Mouse (Mus musculus) kidney, postnatal 4 days (tissue): ENCODE data around the gene Kat5.

Experiments used
- DNase-seq, 2 experiments: peaks; one replicate each; pipeline ENCODE4 v3.0.0; 2021; ENCODE audit warnings: mixed read lengths in 2 of 2

The Kat5 gene

GRCm38 (mm10) chr19:5570353-5571246 lies 39.4 kb downstream of the Kat5 start:
- no peak for DNase-seq

- DNase-seq: no peak
These were observed 40.5 kb downstream of the Kat5 start for GRCm38 (mm10) chr19:5569521-5569920.

- peak; percentile 88 to 92 for DNase-seq
These were observed 41.4 kb downstream of the Kat5 start for GRCm38 (mm10) chr19:5568470-5569140.

GRCm38 (mm10) chr19:5567534-5568469 lies 42.2 kb downstream of the Kat5 start, which contains the start of gene Ap5b1:
Gene Ap5b1, plus strand, starts transcription at chr19:5568025.
- DNase-seq: peak; percentile 92 to 94

- DNase-seq: no peak
These were observed 42.9 kb downstream of the Kat5 start for GRCm38 (mm10) chr19:5567180-5567533.

GRCm38 (mm10) chr19:5566316-5566715 lies 43.7 kb downstream of the Kat5 start:
- DNase-seq: peak; percentile 38 to 56

- DNase-seq: no peak
These were observed 47.3 kb downstream of the Kat5 start for GRCm38 (mm10) chr19:5562776-5563175.

DNA sequence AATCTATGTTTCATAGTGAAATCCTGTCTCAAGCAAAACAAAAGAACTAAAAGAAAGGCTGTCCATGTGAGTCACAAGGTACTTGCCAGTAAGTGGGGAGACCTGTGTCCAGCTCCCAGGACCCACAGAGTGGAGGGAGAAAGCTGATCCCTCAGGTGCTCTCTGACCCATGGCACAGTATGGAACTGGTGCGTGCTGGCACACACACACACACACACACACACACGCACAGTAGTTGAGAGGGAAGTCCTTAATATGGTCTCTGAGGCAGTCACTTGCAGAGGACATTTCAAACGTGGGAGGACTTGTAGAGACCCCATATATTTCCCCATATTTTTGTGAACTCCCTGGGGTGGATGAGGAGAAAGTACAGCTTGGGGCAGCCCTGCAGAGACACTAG lies 48.2 kb downstream of the Kat5 start:
- DNase-seq: peak; percentile 41 to 57

- DNase-seq: peak; percentile 58 to 75
These were observed 48.7 kb downstream of the Kat5 start for GRCm38 (mm10) chr19:5561252-5561790.

DNA sequence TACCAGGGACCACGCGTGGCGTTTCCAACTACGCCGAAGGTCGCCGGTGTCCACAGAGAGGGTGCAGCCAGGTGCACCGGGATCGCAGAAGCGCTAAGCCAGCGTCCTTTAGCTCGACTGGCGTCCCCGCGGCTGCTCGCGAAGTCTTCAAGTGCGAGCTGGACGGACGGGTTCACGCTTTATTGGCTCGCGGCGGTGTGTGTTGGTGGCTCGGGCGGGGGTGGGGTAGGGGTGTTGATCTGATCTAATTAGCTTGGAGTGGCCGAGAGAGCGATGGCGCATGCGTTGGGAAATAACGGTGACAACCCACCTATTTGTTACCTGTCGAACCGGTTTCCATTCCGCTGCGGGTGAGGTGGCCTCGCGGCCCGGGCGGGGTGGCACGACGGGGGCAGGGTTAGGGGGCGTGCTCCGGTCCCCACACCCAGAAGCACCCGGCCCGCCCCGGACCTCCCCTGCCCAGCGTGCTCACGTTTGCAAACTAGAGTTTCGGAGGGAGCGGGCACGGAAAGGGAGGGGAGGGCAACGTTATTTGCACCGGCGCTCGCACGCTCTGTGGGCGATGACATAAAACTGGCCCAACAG lies 49.5 kb downstream of the Kat5 start, which contains the start of gene Ovol1:
Gene Ovol1 (minus strand): TSS at position 190 of the 585 bp plus-strand sequence.
- DNase-seq: peak; percentile 78 to 87

DNA sequence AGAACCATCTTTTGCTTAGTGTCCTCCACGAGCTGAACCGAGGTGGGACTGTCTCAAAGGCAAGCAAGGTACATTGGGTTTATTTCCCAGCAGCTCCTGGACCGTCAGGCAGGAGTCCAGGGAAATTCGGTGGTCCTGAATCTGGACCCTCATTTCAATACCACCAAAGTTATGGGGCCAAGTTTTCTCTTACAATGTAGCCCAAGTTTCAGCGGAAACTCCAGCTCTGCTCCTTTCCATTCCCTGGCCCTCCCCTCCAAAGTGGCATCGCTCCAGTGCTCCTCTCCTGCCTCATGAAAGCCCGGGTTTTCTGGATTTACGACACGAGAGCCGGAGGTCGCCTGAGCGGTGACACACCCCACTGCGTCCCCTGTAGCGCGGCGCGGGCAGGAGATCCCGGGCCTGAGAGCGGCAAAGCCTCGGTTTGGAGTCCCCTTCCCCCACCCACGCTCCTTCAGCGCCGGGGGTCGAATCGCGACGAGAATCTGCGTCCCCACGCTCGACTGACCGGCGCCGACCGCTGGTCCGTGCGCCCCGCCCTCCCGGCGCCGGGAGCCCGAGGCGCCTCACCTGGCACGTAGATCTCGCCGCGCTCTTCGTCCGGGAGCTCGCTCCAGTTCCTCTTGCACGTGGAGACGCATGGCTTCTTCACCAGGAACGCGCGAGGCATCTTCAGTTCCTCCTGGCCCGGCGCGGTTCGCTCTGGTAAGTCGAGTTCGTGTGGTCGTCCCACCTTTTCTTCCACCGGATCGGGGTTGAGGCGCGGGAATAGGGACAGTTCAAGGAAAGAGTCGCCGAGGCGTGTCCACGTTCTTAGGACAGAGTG lies 50.2 kb downstream of the Kat5 start:
- DNase-seq: peak; percentile 74 to 84

DNA sequence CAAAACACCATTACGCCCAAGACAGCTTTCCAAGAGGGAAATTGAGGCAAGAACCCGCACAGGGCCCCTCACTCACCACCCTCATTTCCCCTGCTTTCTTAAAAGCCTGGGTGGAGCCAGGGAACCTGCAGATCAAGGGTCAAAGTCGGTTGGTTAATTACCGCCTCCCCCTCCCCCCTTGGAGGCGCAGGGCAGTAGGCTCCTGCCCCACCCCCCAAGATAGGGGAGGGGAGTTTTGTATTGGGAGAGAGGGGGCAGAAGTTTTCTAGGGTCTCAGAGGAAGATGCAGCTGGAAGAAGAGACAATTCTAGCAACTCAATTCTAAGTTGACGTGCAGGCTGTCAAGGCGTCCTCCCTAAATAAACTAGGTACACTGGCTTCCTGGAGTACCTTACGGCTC lies 50.8 kb downstream of the Kat5 start:
- peak; percentile 53 to 73 for DNase-seq

DNA sequence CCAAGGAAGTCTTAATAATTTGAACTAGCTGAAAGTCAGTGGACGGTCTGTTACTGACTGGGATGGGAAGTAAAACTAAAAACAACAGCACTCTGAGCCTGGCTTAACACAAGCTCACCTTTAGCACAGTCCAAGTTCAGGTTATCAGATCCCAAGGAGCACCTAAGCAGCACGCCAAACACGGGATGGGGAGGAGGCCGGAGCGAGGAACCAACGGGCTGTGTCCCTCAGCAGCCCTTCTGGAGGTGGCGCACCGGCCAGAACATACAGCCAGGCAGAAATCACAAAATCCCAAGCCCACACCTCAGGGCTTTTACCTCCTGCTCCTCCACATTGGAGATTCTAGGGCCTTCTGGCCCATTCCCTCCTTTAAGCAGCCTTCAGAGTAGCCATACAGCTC lies 51.3 kb downstream of the Kat5 start:
- DNase-seq: peak in 1 of 2 experiments; percentile 59

DNA sequence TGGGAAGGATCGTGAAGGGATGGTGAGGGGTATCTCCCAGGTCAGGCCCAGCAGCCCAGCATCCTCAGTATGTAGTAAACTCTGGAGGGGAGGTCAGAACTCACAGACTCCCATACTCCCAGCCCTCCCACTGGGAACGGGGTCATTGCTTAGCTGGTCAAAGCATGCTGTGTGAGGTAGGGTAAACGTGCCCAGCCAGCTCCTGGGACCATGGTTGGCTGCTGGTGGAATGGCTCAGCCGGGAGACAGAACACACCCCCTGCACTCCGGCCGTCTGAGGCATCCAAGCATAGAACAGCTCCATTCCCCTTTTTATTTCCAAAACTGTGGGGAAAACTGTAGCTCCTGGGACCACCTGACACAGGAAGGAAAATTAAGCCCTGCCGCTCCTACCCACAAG lies 51.9 kb downstream of the Kat5 start:
- peak; percentile 65 to 82 for DNase-seq

- peak; percentile 49 to 69 for DNase-seq
These were observed 55.8 kb downstream of the Kat5 start for GRCm38 (mm10) chr19:5554212-5554611.

DNA sequence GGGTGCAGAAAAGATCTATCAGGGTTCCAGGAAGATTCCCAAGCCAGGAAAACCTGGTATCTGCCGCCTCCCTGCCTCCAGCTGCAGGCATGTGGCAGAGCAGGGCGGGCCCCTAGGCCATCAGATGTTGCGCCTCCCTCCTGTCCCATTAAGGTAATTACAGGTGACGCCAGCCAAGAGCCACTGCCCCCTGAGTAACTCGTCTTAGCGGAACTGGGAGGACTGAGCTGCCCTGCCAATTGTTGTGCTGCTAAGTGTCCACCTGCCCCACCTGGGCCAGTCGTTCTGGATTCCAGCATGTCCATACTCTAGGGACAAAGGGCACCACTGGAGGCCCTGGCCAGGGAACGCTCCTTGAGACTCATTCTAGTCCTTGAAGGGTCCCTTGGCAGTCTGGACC lies 56.2 kb downstream of the Kat5 start:
- DNase-seq: peak in 1 of 2 experiments; percentile 32
